Mouse (Mus musculus) gastrocnemius, postnatal 10 days (tissue): ENCODE data around the gene Dab2. TPM values are rescaled to one million over a fixed set of nuclear protein-coding genes. Genes with fewer than 3 reads are reported as not detected.

ENCODE experiments used
- DNase-seq: peaks from one replicate; pipeline ENCODE4 v3.0.0; 2021; ENCODE audit warnings: mixed read lengths
- total RNA-seq, 2 experiments: library from RNA; stranded (reverse); gene quantifications; 2 replicates each; pipeline ENCODE4 v1.2.3; 2021

Gene Dab2
- total RNA-seq, 2 experiments from 2014 or later = 42.1 to 53.8 TPM

GRCm38 (mm10) chr15:6393624-6394023, 94.0 kb downstream of the Dab2 start:
- no peak for DNase-seq

- DNase-seq = no peak
These were observed 98.6 kb downstream of the Dab2 start for GRCm38 (mm10) chr15:6398211-6398610.

- DNase-seq = no peak
These were observed 99.3 kb downstream of the Dab2 start for GRCm38 (mm10) chr15:6398881-6399280.

- DNase-seq = no peak
These were observed 100.5 kb downstream of the Dab2 start for GRCm38 (mm10) chr15:6400115-6400514.

- DNase-seq = no peak
These were observed 102.8 kb downstream of the Dab2 start for GRCm38 (mm10) chr15:6402433-6402832.

- no peak for DNase-seq
These were observed 104.6 kb downstream of the Dab2 start for GRCm38 (mm10) chr15:6404172-6404571.

- DNase-seq = no peak
These were observed 107.2 kb downstream of the Dab2 start for GRCm38 (mm10) chr15:6406771-6407170.

- no peak for DNase-seq
These were observed 109.4 kb downstream of the Dab2 start for GRCm38 (mm10) chr15:6409031-6409430.

- no peak for DNase-seq
These were observed 110.6 kb downstream of the Dab2 start for GRCm38 (mm10) chr15:6410161-6410560.

- DNase-seq = no peak
These were observed 111.7 kb downstream of the Dab2 start for GRCm38 (mm10) chr15:6411334-6411733.

GRCm38 (mm10) chr15:6415317-6415716, 115.7 kb downstream of the Dab2 start:
- no peak for DNase-seq

GRCm38 (mm10) chr15:6431777-6432176, 132.2 kb downstream of the Dab2 start:
- DNase-seq = no peak

- peak; percentile 56 for DNase-seq
These were observed 132.8 kb downstream of the Dab2 start for GRCm38 (mm10) chr15:6432411-6432810.

- DNase-seq = no peak
These were observed 135.7 kb downstream of the Dab2 start for GRCm38 (mm10) chr15:6435281-6435680.

- DNase-seq = peak; percentile 37
These were observed 136.2 kb downstream of the Dab2 start for GRCm38 (mm10) chr15:6435773-6436172.

GRCm38 (mm10) chr15:6438685-6439084, 139.1 kb downstream of the Dab2 start:
- DNase-seq = no peak

GRCm38 (mm10) chr15:6444452-6444851, 144.9 kb downstream of the Dab2 start:
- no peak for DNase-seq

- DNase-seq = no peak
These were observed 145.5 kb downstream of the Dab2 start, which contains the start of gene C9 for GRCm38 (mm10) chr15:6445135-6445534. C9 (plus strand) TSS chr15:6445327.

- DNase-seq = no peak
These were observed 146.6 kb downstream of the Dab2 start for GRCm38 (mm10) chr15:6446181-6446580.

GRCm38 (mm10) chr15:6448892-6449291, 149.3 kb downstream of the Dab2 start:
- no peak for DNase-seq

- no peak for DNase-seq
These were observed 154.9 kb downstream of the Dab2 start for GRCm38 (mm10) chr15:6454461-6454860.

- no peak for DNase-seq
These were observed 161.8 kb downstream of the Dab2 start for GRCm38 (mm10) chr15:6461381-6461780.

- no peak for DNase-seq
These were observed 163.9 kb downstream of the Dab2 start for GRCm38 (mm10) chr15:6463361-6463923.

GRCm38 (mm10) chr15:6466995-6467394, 167.4 kb downstream of the Dab2 start:
- no peak for DNase-seq

GRCm38 (mm10) chr15:6468845-6469244, 169.3 kb downstream of the Dab2 start:
- no peak for DNase-seq
